Mouse (Mus musculus) NIH3T3 (cell line): ENCODE measurements around the gene Lce1c.
"Not testable (repeated sequence)": the region's sequence is repeated elsewhere in the genome, so short reads cannot be mapped to it uniquely, and the experiment has no call there.

Source experiments
- DNase-seq: peaks from one replicate; pipeline ENCODE4 v3.0.0-alpha.2; 2012; ENCODE audit warnings: low read depth

The Lce1c gene

DNA sequence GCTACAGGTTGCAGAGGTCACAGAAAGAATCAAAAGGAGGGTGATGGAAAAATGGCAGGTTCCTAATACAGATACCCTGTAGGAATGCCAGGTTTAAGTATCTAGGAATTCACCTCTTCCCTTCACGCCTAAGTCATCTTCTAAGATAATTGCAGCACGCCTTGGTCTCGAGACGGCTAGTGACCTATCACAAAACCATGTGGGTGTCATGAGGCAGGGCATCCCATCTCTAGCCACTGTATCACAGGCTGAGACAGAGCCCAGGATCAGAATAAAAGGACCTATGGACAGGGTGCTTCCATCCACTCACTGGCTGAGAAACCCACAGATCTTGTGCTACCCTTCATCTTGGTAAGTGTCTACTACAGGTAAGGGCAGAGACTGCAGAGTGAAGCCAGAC lies at the start of gene Lce1c:
Lce1c (plus strand) TSS at position 301 of the 400 bp plus-strand sequence.
- no peak for DNase-seq

DNA sequence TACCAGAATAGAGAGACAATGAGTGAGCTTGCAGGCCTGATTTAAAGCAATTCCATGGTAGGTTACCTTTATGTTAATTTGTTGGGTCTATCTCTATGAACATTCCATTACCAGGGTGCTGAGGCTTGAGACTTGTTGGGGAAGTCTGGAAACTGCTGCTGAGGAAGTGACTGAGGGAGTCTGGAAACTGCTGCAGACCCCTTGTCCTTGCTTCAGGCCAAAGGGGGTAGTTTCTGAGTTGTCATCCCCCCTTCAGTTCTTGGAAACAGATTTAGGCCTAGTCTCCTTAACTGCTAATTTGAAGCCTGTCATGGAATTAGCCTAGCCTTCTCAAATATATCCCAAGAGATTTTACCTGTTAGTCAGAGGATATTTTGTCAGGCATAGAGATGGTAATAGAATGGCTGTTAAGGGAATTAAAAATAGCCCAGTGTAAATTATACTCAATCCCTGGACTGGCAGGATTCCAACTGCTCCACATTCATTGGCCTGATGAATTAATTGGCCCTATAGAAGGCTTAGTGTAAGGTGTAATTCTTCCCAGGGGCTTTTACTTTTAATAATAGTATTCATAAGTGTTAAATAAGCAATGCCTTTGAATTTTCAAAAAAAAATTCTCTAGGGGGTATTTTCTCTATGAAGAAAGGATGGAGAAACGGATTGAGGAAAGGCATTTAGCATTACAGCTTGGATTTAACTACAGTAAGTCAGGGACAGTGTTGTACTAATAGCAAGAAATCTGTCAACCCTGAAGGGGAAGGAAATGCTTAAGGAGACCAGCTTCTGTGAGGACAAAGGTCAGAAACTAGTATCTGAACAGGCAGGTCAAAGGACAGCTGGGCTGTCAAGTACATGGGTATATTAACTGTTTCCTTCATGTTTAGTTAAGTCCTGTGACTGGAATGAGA lies 41.0 kb upstream of the Lce1c start:
- no peak for DNase-seq

DNA sequence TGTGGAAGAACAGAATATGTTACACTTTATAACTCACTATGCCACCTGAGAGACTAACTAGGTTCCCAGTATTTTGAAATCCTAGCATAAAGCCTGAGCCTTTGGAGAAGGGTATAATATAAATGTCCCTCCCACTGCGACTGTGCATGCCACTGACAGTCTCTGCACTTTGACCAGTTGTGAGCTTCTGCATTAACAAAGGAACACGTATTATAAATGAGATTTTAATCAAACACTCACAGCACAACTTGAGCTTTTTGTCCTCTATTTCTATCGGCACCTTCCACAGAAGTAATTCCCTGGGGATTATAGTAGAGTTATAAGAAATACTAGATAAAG lies 40.4 kb upstream of the Lce1c start:
- no peak for DNase-seq

DNA sequence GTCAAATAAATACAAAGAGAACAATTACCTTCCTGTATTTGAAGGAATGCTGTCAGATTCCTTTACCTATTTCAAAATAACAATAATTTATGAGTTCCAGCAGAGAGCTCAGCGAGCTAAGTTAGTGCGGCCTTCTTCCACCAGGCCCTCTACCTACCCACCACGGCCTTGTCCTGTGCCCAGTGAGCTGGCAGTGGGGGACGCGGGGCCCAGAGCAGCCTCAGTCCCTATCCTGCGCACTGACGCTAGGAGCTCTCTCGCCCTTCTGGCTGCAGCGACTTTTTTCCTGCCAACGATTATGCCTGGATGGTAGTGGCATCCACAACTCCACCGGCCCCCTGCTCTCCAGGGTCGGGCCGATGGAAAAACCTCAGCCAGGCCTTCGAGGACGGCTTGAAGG lies 39.2 kb upstream of the Lce1c start:
- no peak for DNase-seq

DNA sequence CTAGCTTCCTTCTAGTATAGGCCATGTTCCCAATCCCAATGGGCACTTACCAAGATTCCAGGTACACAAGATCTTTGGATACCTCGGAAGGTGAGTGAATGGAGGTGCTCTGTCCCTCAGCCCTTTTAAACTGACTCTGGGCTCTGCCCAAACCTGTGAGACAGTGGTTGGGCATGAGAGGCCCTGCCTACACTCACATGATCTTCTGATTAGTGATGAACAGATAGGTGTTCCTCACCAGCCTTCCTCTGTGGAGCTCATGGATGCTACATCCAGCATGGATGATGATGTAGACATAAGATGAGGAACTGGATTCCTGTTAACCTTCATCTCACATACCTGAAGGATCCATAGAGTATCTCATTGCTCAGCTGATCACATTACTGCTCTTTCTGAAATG lies 30.8 kb upstream of the Lce1c start, which contains the start of gene Lce1a1:
Lce1a1 (minus strand) TSS at position 101 of the 400 bp plus-strand sequence.
- DNase-seq: no peak

DNA sequence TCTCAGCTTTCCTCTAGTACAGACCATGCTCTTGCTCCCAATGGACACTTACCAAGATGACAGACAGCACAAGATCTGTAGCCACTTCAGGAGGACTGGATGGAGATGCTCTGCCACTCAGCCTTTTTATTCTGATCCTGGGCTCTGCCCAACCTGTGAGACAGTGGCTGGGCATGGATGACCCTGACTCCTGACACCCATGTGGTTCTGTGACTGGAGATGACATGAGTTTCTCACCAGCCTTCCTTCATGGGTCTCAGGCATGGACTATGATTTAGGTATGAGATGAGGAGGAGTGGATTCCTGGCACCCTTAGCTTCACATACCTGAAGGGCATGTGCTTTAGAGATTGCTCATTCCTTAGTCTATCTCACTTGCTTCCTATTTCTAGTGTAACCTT lies 22.2 kb upstream of the Lce1c start, which contains the start of gene Lce1b:
Lce1b (minus strand) TSS at position 101 of the 400 bp plus-strand sequence.
- DNase-seq: no peak

DNA sequence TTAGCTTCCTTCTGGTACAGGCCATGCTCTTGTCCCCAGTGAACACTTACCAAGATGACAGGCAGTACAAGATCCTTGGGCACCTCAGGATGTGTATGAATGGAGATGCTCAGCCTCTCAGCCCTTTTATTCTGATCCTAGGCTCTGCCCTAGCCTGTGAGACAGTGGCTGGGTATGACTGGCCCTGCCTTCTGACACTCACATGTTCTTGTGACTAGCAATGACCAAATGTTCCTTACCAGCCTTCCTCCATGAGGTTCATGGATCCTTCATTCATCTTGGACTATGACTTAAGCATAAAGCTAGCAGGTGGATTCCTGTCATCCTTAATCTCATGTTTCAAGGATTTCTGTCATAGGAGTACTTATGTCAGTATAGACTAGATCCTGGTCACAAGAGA lies 8.8 kb upstream of the Lce1c start, which contains the start of gene Lce1a2:
Lce1a2 (minus strand) TSS at position 101 of the 400 bp plus-strand sequence.
- DNase-seq: no peak

DNA sequence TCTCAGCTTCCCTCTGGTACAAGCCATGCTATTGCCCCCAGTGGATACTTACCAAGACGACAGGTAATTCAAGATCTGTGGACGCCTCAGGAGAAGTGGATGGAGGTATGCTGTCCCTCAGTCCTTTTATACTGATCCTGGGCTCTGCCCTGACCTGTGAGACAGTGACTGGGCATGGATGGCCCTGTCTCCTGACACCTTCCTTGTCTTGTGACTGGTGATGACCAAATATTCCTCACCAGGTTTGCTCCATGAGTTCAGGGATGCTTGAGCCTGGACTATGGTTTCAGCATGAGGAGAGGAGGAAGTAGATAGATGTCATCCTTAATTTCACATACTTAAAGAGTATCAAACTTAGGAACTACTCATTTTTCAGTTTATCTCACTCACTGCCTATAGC lies 8.1 kb downstream of the Lce1c start, which contains the start of gene Lce1d:
Lce1d (minus strand) TSS at position 101 of the 400 bp plus-strand sequence.
- DNase-seq: no peak

DNA sequence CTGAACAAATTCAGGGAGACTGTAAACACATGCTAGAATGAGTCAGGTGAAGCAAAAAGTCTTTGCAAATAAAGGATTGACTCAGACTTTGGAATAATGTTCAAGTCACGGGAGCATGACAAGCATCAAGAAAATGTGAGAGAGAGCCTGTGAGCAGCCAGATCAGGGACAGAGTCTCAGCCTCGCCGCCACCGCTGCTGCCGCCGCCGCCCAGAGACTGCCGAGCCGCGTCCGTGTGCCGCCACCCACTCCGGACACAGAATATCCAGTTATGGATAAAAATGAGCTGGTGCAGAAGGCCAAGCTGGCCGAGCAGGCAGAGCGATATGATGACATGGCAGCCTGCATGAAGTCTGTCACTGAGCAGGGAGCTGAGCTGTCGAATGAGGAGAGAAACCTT lies 10.1 kb downstream of the Lce1c start:
- DNase-seq: not testable (repeated sequence)

DNA sequence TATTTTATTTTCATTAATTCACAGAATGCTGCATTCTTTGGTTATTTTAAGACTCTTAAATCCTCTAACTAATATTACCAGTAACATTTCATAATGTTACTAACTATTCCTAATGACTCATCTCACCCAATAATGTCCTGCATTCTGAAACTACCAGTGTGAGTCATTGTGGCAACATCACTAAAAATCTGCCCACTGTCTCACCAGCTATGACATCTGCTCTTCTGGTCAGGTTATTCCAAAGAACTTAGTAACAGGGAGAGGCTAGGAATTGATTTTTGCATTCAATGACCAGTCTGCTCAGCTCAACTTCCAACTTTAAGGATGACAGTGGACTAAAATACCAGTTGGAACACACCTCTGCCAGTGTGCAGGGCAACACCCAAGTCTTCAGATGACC lies 12.6 kb downstream of the Lce1c start:
- DNase-seq: no peak

DNA sequence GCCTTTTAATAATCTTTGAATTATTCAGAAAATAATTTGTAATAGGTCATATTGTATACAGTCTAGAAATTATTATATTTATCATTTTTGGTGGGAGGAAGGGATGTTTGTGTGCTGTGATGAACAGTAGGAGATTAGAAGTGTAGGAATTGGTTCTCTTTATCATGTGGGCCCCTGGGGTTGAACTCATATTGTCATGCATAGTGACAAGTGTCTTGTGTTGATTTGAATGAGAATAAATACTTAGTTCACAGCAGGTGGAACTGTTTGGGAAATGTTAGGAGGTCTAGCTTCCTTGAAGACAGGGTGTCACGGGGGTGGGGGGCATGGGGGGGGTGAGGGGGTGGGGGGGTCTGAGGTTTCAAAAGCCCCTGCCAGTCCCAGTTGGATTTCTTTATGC lies 15.6 kb downstream of the Lce1c start:
- no peak for DNase-seq

DNA sequence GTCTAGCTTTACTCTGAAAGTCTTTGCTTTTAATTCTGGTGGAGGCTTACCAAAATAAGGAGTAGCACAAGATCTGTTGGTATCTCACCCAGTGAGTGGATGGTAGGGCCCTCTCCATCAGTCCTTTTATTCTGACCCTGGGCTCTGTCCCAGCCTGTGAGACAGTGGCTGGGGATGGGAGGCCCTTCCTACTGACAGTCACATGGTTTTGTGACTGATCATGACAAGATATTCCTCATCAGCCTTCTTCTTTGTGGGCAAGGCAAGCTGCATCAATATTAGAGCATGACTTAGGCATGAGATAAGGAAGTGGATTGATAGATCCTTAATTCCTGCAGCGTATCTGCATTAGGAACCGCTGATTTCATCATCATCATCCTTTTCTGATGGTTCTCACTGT lies 29.9 kb downstream of the Lce1c start, which contains the start of gene Lce1e:
Lce1e (minus strand) TSS at position 101 of the 400 bp plus-strand sequence.
- DNase-seq: no peak

DNA sequence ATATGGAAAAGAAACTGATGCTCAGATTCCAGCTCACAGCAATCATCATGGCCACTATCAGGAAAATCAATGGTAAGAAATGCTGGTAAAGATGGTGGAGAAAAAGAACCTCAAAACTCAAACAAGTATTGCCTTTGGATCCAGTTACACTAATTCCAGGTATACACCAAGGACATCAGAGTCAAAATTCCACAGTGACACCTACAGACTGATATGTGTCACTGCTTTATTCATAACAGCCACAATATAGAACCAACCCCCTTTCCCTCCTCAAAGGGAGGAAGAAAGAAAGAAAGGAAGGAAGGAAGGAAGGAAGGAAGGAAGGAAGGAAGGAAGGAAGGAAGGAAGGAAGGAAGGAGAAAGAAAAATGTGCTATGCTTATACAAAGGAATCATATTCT lies 36.1 kb downstream of the Lce1c start:
- DNase-seq: no peak

DNA sequence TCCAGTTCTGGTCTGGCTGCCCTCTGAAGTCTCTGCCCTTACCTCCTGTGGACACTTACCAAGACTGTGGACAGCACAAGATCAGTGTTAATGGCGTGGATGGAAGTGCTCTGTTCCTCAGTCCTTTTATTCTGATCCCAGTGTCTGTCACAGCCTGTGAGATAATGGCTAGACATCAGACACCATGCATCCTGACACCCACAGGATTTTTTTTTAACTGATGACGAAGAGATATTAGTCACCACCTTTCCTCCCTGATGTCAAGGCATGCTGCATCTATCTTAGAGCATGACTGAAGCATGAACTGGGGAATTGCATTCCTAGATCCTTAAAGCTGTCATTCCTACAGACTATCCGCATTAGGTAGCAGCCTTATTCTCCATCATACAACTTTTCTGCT lies 41.2 kb downstream of the Lce1c start, which contains the start of gene Lce1f:
Lce1f (minus strand) TSS at position 101 of the 400 bp plus-strand sequence.
- DNase-seq: no peak

DNA sequence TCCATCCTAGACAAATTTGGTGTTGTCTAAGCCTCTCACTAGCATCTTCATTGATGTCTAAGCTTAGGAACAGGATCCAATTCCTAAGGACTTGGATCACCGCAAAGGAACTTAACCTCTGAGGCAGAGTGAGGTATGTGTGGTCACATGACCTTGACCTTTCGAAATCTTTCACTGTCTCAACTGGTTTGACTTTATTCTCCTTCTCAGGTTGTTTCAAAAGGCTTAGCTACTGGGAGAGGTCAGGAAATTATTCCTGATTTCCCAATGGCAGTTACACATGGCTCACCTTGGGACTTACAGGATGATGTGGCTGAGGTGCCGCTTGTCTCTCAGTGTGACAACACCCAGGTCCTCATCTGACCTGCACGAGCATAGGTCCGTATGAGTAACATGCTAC lies 43.6 kb downstream of the Lce1c start:
- no peak for DNase-seq
